Mouse (Mus musculus): ENCODE results near the gene Tvp23a.
A peak's percentile ranks its signal among the peaks of the same experiment; 100 is the strongest.

Gene Tvp23a

GRCm38 (mm10) chr16:10447264-10447594, at the start of gene Tvp23a:
Gene Tvp23a, minus strand, starts transcription at chr16:10447362.
- DNase-seq (ENCODE audit: low spot score in 2 of 2) = no peak

DNA sequence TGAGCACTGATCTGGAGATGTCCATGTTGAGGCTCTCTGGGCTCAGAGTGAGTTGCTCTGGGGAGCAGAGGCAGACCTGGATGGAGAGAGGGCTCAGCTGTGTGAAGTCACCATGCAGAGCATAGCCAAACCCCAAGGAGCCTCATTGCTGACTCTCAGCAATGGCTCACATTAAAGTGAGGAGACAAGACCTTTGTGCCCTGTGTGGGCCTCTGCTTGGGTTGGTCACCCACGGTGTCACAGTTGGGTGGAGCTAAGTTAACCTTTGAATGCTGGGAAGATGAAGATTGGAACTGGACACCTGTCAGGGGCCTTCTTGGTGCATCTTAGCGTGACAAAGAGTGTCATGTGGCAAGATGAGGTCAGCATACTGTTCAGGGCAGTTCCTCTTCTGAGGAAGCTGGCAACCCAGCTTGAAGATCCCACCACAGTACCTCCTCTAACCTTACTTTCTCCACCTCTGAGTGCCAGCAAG, 48.7 kb upstream of the Tvp23a start:
- peak; percentile 71 for DNase-seq (ENCODE audit: low spot score in 2 of 2)

- DNase-seq (ENCODE audit: low spot score in 2 of 2) = no peak
Measured at GRCm38 (mm10) chr16:10492587-10492986, 45.4 kb upstream of the Tvp23a start.

DNA sequence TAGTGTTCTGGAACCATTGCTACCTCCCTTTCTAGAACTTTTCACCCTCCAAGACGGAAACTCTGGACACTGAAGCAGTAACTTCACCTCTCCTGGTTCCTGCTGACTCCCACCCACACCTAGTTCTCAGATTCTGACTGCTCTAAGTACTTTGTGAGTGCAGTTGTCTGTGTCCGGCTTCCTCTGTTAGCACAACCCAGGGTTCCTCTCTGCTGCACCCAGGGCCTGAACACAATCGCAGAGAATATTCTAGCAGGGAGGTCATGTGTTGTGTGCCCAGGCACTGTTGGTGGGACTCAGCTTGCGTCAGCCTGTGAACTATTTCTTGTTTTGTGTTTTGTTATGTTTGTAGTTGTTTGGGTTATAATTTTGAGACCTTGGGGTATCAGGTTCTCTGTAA, 44.6 kb upstream of the Tvp23a start:
- peak; percentile 48 to 50 for DNase-seq (ENCODE audit: low spot score in 2 of 2)

- DNase-seq (ENCODE audit: low spot score in 2 of 2) = no peak
Measured at GRCm38 (mm10) chr16:10490503-10491150, 43.5 kb upstream of the Tvp23a start.

DNA sequence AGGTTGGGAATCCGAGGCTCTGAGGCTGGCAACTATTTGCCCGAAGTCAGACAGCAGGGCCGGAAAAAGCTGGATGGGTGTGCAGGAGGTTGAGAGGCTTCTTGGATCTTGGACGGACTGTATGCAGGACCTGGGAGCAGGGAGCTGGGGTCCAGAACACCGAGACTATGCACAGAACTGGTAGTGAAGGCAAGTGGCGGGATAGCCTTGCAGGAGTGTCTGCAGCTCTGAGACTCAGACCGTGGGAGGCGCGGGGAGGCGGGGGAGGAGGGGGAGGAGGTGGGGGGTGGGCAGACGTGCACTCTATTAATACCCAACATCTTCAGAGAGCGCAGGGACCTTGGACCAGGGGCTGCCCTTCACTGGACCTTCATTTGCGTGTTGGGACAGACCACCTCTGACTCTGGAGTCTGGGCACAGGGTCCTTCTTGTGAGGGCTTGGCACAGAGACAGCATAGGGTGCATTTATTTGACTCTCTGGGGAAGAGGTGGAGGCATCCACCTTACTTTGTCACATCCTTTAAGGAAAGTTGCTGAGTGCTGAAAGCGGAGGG, 42.8 kb upstream of the Tvp23a start:
- no peak for DNase-seq (ENCODE audit: low spot score in 2 of 2)

DNA sequence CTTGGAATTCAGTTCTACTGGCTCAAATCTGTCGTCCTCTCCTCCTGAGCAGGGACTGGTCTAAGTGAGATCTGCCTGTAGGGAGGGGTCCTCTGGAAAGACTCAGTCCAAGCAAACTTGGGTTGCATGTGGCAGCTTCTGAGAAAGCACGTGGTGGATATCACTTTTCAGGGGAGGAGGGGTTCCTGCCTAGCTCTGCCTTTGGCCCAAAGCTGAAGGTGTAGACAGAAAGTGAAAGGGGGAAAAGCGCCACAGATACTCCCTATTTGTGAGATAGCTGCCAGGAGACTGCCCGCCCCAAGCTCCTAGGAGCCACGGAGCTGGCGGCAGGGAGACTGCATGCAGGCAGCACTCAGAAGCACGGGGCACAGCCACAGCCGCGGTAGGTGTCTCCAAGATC, 42.3 kb upstream of the Tvp23a start:
- DNase-seq (ENCODE audit: low spot score in 2 of 2) = peak; percentile 38 to 49

DNA sequence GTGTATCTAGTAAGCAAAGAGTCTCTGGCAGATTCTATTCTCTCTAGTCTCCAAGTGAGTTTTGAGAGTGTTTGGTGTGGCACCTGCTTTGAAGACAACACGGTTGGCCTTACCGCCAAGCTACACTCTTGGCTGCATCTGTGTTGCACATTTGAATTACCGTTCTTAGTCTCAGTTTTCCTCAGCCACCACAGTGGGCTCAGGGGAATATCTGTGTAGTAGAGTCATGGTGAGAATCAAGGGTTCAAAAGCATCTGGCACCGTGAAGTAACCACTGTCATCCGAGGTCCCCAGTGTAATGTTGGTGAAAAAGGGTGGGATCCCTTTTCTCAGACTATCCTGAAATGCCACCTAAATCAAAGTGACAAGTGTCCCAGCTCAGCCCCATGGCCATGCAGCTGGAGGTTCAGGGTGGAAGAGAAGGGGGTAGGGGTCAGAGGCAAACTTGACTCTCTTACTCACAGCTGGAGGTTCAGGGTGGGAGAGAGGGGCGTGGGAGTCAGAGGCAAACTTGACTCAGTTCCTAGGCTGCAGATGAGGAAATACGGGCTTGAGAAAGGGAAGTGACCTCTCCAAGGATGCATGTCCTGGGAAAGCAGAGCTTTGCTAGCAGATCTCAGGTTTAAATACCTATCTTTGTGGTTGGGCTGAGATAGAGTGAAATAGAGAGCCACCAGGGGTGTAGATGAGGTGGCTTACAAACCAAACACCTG, 41.8 kb upstream of the Tvp23a start:
- peak; percentile 59 to 65 for DNase-seq (ENCODE audit: low spot score in 2 of 2)

DNA sequence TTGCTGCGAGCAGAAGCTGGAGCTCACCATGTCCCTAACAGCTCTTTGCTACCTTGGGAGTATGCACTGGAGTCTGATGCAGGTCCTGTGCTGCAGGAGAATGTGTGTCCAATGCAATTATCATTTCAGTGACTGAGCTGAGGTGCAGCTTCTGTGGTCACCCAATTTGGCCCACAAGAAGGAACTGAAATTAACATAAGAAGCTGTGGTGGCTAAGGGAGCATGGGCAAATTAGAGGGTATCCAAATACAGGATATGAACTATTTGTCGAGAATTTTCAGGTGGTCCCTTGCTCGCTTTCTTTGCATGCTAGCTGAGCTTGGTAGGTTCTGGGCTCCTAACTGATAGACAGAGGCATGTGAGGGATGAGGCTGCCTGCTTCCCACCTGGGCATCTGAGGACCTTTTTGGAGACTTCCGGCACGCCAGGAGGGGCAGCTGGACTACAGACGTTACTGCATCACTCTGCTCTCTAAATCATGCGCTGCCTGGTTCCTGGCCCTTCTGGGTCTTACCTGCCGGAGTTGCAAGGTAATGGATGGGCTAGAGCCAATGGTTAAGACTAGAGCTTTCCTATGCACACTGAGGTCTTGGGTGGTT, 40.8 kb upstream of the Tvp23a start:
- DNase-seq (ENCODE audit: low spot score in 2 of 2) = peak; percentile 80 to 86

DNA sequence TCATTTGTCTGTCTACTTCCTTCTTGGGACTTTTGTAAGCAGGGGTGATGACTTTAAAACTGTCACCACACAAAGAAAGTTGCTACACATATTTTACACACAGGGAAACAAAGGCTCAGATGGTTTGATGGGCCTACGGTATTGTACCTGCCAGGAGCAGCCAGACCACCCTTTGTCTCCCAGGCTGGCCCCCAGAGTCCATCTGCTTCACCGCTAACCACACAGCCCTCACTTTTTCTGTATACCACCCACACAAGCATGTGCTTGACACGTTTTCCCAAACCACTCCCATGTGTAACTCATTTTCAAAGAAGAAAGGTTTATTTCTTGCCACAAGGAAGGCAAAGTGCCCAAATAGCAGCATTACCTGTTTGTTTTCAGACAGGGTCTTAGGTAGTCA, 39.8 kb upstream of the Tvp23a start:
- DNase-seq (ENCODE audit: low spot score in 2 of 2) = no peak

- DNase-seq (ENCODE audit: low spot score in 2 of 2) = no peak
Measured at GRCm38 (mm10) chr16:10482343-10482742, 35.2 kb upstream of the Tvp23a start.

DNA sequence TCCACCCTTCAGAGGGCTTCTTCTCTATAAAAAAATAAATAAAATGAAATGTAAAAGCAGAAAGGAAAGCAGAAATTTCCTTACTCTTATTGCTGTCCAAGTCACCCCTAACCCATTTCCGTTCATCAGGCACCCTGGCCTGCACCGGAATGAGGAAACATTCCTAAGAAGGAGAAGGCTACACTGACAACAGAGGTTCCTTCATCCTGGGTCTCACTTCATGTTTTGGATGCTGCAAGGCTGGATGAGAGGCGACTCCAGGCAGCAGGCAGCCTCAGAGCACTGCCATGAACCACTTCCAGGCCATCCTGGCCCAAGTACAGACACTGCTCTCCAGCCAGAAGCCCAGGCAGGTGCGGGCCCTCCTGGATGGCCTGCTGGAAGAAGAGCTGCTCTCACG, 32.7 kb upstream of the Tvp23a start, which contains the start of gene Ciita:
Ciita (plus strand) TSS at position 203 of the 400 bp plus-strand sequence.
- DNase-seq (ENCODE audit: low spot score in 2 of 2) = no peak

GRCm38 (mm10) chr16:10475919-10476318, 28.8 kb upstream of the Tvp23a start:
- DNase-seq (ENCODE audit: low spot score in 2 of 2) = peak; percentile 19 to 43

DNA sequence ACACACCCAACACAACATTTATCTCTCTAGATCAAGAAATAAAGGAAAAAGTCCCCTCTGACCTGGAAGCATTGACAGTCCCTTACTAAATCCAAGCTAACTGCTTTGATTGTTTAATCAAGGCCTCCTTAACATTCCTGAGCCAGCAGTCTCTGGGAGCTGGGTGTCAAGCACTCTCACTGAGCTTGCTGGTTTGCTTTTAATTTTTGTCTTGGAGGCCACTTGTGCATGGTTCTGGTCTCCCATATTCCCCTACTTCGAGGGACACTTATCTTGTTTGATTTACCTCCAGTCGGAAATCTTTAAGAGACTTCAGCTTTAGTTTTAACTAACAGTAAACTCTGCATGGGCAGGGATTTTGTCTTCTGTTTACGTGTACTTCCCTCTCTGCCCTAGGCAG, 27.8 kb upstream of the Tvp23a start:
- DNase-seq (ENCODE audit: low spot score in 2 of 2) = no peak

DNA sequence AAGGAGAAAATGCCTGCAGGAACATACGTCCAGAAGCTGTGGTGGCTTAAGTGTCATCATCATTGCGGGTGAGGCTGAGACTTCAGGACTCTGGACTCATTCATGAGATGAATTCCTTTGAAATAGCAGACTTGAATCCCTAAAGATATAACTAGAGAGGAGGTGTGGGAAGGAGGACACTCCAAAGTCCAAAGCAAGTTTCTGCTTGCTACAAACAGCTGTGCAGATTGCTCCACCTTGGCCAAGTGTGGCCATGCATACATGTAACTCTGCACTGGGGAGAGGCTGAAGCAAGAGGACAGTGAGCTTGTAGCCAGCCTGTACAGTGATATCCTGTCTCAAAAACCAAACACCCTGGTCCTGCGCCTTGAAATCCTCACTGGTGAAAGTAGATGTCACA, 24.8 kb upstream of the Tvp23a start:
- DNase-seq (ENCODE audit: low spot score in 2 of 2) = no peak

GRCm38 (mm10) chr16:10468201-10468600, 21.0 kb upstream of the Tvp23a start:
- no peak for DNase-seq (ENCODE audit: low spot score in 2 of 2)

- no peak for DNase-seq (ENCODE audit: low spot score in 2 of 2)
Measured at GRCm38 (mm10) chr16:10467391-10468107, 20.4 kb upstream of the Tvp23a start.

DNA sequence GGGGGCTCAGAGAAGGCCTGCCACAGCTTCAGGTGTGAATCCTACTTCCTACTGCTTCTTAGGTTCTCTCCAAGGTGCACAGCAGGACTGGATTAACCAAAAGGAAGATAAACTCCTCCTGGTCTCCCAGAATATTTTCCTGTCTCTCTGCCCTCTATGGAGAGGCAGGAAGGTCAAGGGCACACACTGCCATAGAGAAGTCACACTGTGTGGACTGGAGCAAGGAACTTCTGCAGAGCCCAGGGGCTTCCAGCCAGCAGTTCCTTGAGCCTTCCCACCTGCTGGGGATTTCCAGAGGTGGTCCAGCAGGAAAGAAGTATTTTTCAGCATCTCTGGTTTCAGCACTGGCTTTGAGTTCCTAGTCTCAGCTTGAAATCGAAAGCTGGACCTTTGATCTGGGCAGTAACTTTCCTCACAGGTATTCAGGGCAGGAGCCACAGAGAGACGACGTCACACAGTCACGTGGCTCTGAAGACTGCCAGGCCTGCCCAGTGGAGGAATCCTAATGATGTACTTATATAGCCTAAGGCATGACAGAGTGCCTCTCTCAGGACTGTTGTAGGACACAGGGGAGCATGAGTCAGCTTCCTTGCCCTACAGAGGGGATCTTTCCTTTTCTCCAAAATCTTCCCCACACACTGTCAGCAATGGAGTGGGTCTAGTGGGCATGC, 18.0 kb upstream of the Tvp23a start:
- DNase-seq (ENCODE audit: low spot score in 2 of 2) = no peak

DNA sequence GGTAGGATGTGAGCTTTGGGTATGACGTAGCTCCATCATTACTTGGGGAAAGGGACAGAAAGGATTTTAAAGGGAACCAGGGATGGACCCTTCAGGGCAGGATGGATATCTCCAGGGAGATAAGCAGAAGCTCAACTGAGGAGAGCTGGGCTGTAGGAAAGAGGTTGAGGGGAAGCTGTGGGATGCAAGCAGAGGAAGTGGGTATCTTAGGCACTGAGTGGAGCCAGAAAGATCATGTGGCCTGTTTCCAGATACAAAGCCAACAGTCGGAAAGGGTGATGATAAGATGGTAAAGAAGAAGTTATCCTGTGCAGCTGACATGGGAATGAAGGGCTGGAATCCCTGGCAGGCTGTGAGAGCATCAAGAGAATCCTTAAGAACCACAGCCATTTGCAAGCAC, 14.0 kb upstream of the Tvp23a start:
- DNase-seq (ENCODE audit: low spot score in 2 of 2) = no peak

DNA sequence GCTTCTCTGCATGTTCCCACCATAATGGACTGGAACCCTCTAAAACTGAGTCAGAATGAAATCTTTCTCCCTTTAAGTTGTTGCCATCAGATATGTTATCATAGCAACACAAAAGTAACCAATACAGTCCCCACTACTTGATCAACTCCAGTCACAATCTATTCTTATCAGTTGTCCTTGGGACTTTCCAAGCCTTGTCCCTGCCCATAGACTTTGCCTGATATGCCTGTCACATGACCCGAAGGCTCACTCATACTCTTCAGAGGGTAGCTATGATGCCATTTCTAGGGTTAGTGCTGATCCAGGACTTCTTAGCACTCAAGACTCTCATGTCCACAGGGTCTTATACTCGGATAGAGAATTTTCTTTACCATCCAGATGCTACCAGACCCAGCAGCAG, 13.0 kb upstream of the Tvp23a start:
- DNase-seq (ENCODE audit: low spot score in 2 of 2) = no peak

DNA sequence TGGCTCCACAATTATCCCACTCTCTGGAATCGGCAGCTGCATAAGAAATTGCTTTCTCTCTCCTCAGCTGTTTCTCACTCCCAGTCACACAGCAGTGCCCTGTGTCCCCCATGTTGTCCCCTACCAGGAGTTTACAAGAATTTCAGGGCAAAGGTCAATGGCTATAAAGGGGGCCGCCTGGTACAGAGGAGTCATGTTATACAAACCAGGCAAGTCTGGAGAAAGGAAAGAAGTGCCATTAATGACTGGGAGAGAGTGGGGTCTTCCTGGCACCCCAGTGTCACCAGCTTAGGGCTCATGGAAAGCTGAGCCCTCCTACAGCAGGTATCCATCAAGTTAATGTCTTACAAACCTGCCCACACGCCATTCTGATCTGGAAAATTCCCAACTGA, 7.4 kb upstream of the Tvp23a start:
- DNase-seq (ENCODE audit: low spot score in 2 of 2) = no peak
